9 mouse cellular contexts compared by ENCODE assay signal in genomic region chr7:143466099-143466677, GRCm38 (mm10). TPM values are rescaled to one million over a fixed set of nuclear protein-coding genes. Genes with fewer than 3 reads are reported as not detected.
DNase-seq lines count a peak whose midpoint lies in the region; ATAC-seq and TF ChIP-seq lines count a peak whose summit lies in the region.
"Had no signal": no experiment of that assay in that cellular context is flagged by ENCODE, and none has a peak within 500 bp of the region (broad histone marks: within the 10 kb centered on the region; RNA-seq: fewer than 3 reads in every experiment).

No protein-coding gene starts in this region.

- peak; percentile 55 for DNase-seq in c-Kit-positive CD71-positive TER-119-positive erythroid progenitor cells, embryonic 14.5 days (ENCODE audit: low spot score)
- peak; percentile 92 for DNase-seq in heart, postnatal 4 days
- DNase-seq in layer of hippocampus, adult 9-11 months, result peak; percentile 52
- DNase-seq in lung, postnatal 14 days, result peak; percentile 87
- peak; percentile 95 for DNase-seq in retina, embryonic 14.5 days (ENCODE audit: low spot score)
- DNase-seq in thymus, postnatal 36 days, result peak; percentile 69 to 73

- peak; percentile 24; the same call in 1 of the 2 replicates for ATAC-seq in forebrain, embryonic 16.5 days

- WGBS in forebrain, embryonic 16.5 days, result 32% methylated on average over 14 of the region's 14 CpGs

- no peaks in the 10 kb centered on the region; the same call in 1 of the 2 replicates for H3K27me3 ChIP-seq in ES-Bruce4 (ENCODE audit: control insufficient read depth, insufficient read depth, low read length, poor library complexity, severe bottlenecking)
- H3K27me3 ChIP-seq in forebrain, embryonic 16.5 days (replicated peaks; ENCODE audit: control insufficient read depth, insufficient read depth, low read length), result peaks cover 22% of the 10 kb centered on the region

- TF ChIP-seq EP300 in ES-Bruce4 (IDR thresholded peaks at IDR 0.05; ENCODE audit: insufficient read depth, low read depth, low read length), result no peak

- no peaks in the 10 kb centered on the region for H3K36me3 ChIP-seq in ES-Bruce4 (ENCODE audit: control insufficient read depth, insufficient read depth, low read length, poor library complexity, severe bottlenecking)
- no peaks in the 10 kb centered on the region for H3K36me3 ChIP-seq in forebrain, embryonic 16.5 days (ENCODE audit: control insufficient read depth, insufficient read depth)
- H3K36me3 ChIP-seq: heart, embryonic 15.5 days had no signal

- peaks cover 5% of the 10 kb centered on the region for H3K4me1 ChIP-seq in ES-Bruce4 (ENCODE audit: control insufficient read depth, insufficient read depth, low read length)
- H3K4me1 ChIP-seq in forebrain, embryonic 16.5 days (replicated peaks; ENCODE audit: control insufficient read depth, insufficient read depth, low read length), result peaks cover 10% of the 10 kb centered on the region

- TF ChIP-seq POLR2A in ES-Bruce4 (IDR thresholded peaks at IDR 0.05; ENCODE audit: insufficient read depth, low read length), result no peak

- no peak overlapping the region for H3K4me3 ChIP-seq in ES-Bruce4 (ENCODE audit: low read depth, low read length)
- H3K4me3 ChIP-seq in forebrain, embryonic 16.5 days (replicated peaks; ENCODE audit: low read length), result no peak overlapping the region
- H3K4me3 ChIP-seq: heart, embryonic 15.5 days had no signal

- no peak overlapping the region for H3K4me2 ChIP-seq in forebrain, embryonic 16.5 days (ENCODE audit: low read length)

- H3K9ac ChIP-seq in ES-Bruce4 (ENCODE audit: low read depth, poor library complexity, severe bottlenecking), result no peak overlapping the region
- H3K9ac ChIP-seq in forebrain, embryonic 16.5 days (replicated peaks; ENCODE audit: low read depth, low read length), result no peak overlapping the region
- H3K9ac ChIP-seq: heart, embryonic 15.5 days had no signal

- H3K27ac ChIP-seq in ES-Bruce4 (ENCODE audit: insufficient read depth, low read length), result no peak overlapping the region
- no peak overlapping the region for H3K27ac ChIP-seq in forebrain, embryonic 16.5 days (ENCODE audit: low read length)

- peak; percentile 91 for TF ChIP-seq CTCF in ES-Bruce4 (IDR thresholded peaks at IDR 0.05; ENCODE audit: low read depth, low read length)

- H3K9me3 ChIP-seq in ES-Bruce4 (replicated peaks; ENCODE audit: control insufficient read depth, insufficient read depth, low read length, poor library complexity, severe bottlenecking), result no peaks in the 10 kb centered on the region
- H3K9me3 ChIP-seq in forebrain, embryonic 16.5 days (ENCODE audit: control insufficient read depth, low read length), result no peaks in the 10 kb centered on the region
- H3K9me3 ChIP-seq: heart, embryonic 15.5 days had no signal

RNA-seq across cellular contexts. Expression of gene Cdkn1c, which starts 5.3 kb away (rescaled TPM):
- polyA plus RNA-seq in ES-Bruce4 (2011; ENCODE audit: insufficient read depth, insufficient read length, low read depth, missing spikeins), result 23.4 and 24.2 TPM in 2 replicates
- 96.6 and 138 TPM in 2 replicates for polyA plus RNA-seq in forebrain, embryonic 16.5 days (2015; fragmentation: Nextera tagmentation; extraction: Ambion mirVana)
- 10 to 100 TPM; 56.1 to 60.4 TPM for total RNA-seq in heart, postnatal 4 days (2021)

RNA-seq across cellular contexts. Expression of gene Slc22a18, which starts 7.3 kb away (rescaled TPM):
- 4.5 and 5.0 TPM in 2 replicates for polyA plus RNA-seq in ES-Bruce4 (2011; ENCODE audit: insufficient read depth, insufficient read length, low read depth, missing spikeins)
- polyA plus RNA-seq in forebrain, embryonic 16.5 days (2015; fragmentation: Nextera tagmentation; extraction: Ambion mirVana), result 0.42 and 0.54 TPM in 2 replicates
- under 1 TPM; 0.45 to 0.55 TPM for total RNA-seq in heart, postnatal 4 days (2021)

RNA-seq across cellular contexts. Expression of gene Phlda2, which starts 36.8 kb away (rescaled TPM):
- 43.1 and 44.9 TPM in 2 replicates for polyA plus RNA-seq in ES-Bruce4 (2011; ENCODE audit: insufficient read depth, insufficient read length, low read depth, missing spikeins)
- polyA plus RNA-seq in forebrain, embryonic 16.5 days (2015; fragmentation: Nextera tagmentation; extraction: Ambion mirVana), result 0.57 TPM in 1 of 2 replicates, not detected in the other
- total RNA-seq in heart, postnatal 4 days (2021), result not detected

Comparison
In these comparisons a context has a peak if more than half of its experiments do, and no peak if none do; other contexts are left out.
1. RNA of gene Phlda2, which starts 36.8 kb away (polyA plus RNA-seq): 43.1 to 44.9 TPM in ES-Bruce4; 0.57 TPM in forebrain, embryonic 16.5 days; every median in the first group is over 10 times any median in the second.
2. Peak in every context shown above with its lines, with median percentiles within 50 percentile points of each other: DNase-seq.